Mouse (Mus musculus): ENCODE results near the gene Fancc. TPM values are rescaled to one million over a fixed set of nuclear protein-coding genes. Genes with fewer than 3 reads are reported as not detected.

The Fancc gene
- polyA plus RNA-seq, 1 experiment = 9.7 TPM

GRCm38 (mm10) chr13:63249741-63250431 lies 247.2 kb downstream of the Fancc start:
- Histone ChIP-seq H3K36me3 (ENCODE audit: control insufficient read depth, insufficient read depth, low read length) (no peaks in the 10 kb centered on the region), H3K27me3 (ENCODE audit: control insufficient read depth, insufficient read depth, low read length) (no peaks in the 10 kb centered on the region), H3K4me1 (ENCODE audit: control insufficient read depth, insufficient read depth, low read length) (no peaks in the 10 kb centered on the region), H3K27ac (ENCODE audit: control insufficient read depth, insufficient read depth, low read depth, low read length) (no peak overlapping the region), H3K4me3 (ENCODE audit: control insufficient read depth, low read depth, low read length) (no peak overlapping the region)
- no peak for TF ChIP-seq POLR2A (IDR thresholded peaks at IDR 0.05; ENCODE audit: control insufficient read depth, low read depth, low read length)
- no peak for TF ChIP-seq CTCF (IDR thresholded peaks at IDR 0.05; ENCODE audit: control insufficient read depth, insufficient read depth, insufficient replicate concordance, low read depth, low read length)

GRCm38 (mm10) chr13:63249171-63249570 lies 247.9 kb downstream of the Fancc start:
- no peak overlapping the region for H3K27ac ChIP-seq (ENCODE audit: control insufficient read depth, insufficient read depth, low read depth, low read length)
- no peak for TF ChIP-seq POLR2A (IDR thresholded peaks at IDR 0.05; ENCODE audit: control insufficient read depth, low read depth, low read length)
- TF ChIP-seq CTCF (IDR thresholded peaks at IDR 0.05; ENCODE audit: control insufficient read depth, insufficient read depth, insufficient replicate concordance, low read depth, low read length) = no peak
- H3K4me1 ChIP-seq (ENCODE audit: control insufficient read depth, insufficient read depth, low read length) = no peaks in the 10 kb centered on the region
- no peaks in the 10 kb centered on the region for H3K27me3 ChIP-seq (ENCODE audit: control insufficient read depth, insufficient read depth, low read length)
- no peaks in the 10 kb centered on the region for H3K36me3 ChIP-seq (ENCODE audit: control insufficient read depth, insufficient read depth, low read length)
- no peak overlapping the region for H3K4me3 ChIP-seq (ENCODE audit: control insufficient read depth, low read depth, low read length)

DNA sequence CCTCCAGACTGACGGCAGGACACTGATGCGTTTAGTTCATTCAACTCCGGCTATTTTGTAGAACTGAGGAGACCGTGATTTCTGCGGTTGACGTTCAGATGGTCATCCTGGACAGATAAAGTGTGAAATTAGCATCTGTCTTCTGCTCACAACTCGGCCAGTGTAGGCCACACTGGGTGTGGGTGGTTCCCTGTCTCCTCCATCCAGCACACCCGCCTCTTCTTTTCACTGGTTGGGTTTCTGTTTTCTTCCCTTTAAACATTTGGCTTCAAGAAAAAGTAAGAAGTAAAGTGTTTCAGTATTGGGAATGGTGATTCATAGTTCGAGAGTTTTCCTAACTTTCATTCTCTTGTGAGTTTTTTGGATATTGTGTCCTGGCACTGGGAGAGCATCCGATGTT lies 248.8 kb downstream of the Fancc start:
- Histone ChIP-seq H3K36me3 (ENCODE audit: control insufficient read depth, insufficient read depth, low read length) (no peaks in the 10 kb centered on the region), H3K4me1 (ENCODE audit: control insufficient read depth, insufficient read depth, low read length) (no peaks in the 10 kb centered on the region), H3K4me3 (ENCODE audit: control insufficient read depth, low read depth, low read length) (no peak overlapping the region), H3K27me3 (ENCODE audit: control insufficient read depth, insufficient read depth, low read length) (no peaks in the 10 kb centered on the region), H3K27ac (ENCODE audit: control insufficient read depth, insufficient read depth, low read depth, low read length) (no peak overlapping the region)
- TF ChIP-seq POLR2A (IDR thresholded peaks at IDR 0.05; ENCODE audit: control insufficient read depth, low read depth, low read length) = no peak
- TF ChIP-seq CTCF (IDR thresholded peaks at IDR 0.05; ENCODE audit: control insufficient read depth, insufficient read depth, insufficient replicate concordance, low read depth, low read length) = no peak

GRCm38 (mm10) chr13:63247631-63248030 lies 249.4 kb downstream of the Fancc start:
- no peaks in the 10 kb centered on the region for H3K4me1 ChIP-seq (ENCODE audit: control insufficient read depth, insufficient read depth, low read length)
- no peaks in the 10 kb centered on the region for H3K36me3 ChIP-seq (ENCODE audit: control insufficient read depth, insufficient read depth, low read length)
- H3K27ac ChIP-seq (ENCODE audit: control insufficient read depth, insufficient read depth, low read depth, low read length) = no peak overlapping the region
- TF ChIP-seq CTCF (IDR thresholded peaks at IDR 0.05; ENCODE audit: control insufficient read depth, insufficient read depth, insufficient replicate concordance, low read depth, low read length) (no peak), POLR2A (IDR thresholded peaks at IDR 0.05; ENCODE audit: control insufficient read depth, low read depth, low read length) (no peak)
- H3K27me3 ChIP-seq (ENCODE audit: control insufficient read depth, insufficient read depth, low read length) = no peaks in the 10 kb centered on the region
- no peak overlapping the region for H3K4me3 ChIP-seq (ENCODE audit: control insufficient read depth, low read depth, low read length)

GRCm38 (mm10) chr13:63247041-63247440 lies 250.0 kb downstream of the Fancc start:
- Histone ChIP-seq H3K4me3 (ENCODE audit: control insufficient read depth, low read depth, low read length) (no peak overlapping the region), H3K27ac (ENCODE audit: control insufficient read depth, insufficient read depth, low read depth, low read length) (no peak overlapping the region), H3K4me1 (ENCODE audit: control insufficient read depth, insufficient read depth, low read length) (no peaks in the 10 kb centered on the region; the same call in 1 of the 2 replicates), H3K27me3 (ENCODE audit: control insufficient read depth, insufficient read depth, low read length) (no peaks in the 10 kb centered on the region), H3K36me3 (ENCODE audit: control insufficient read depth, insufficient read depth, low read length) (no peaks in the 10 kb centered on the region)
- no peak for TF ChIP-seq CTCF (IDR thresholded peaks at IDR 0.05; ENCODE audit: control insufficient read depth, insufficient read depth, insufficient replicate concordance, low read depth, low read length)
- no peak for TF ChIP-seq POLR2A (IDR thresholded peaks at IDR 0.05; ENCODE audit: control insufficient read depth, low read depth, low read length)

- Histone ChIP-seq H3K27me3 (ENCODE audit: control insufficient read depth, insufficient read depth, low read length) (no peaks in the 10 kb centered on the region), H3K36me3 (ENCODE audit: control insufficient read depth, insufficient read depth, low read length) (no peaks in the 10 kb centered on the region), H3K27ac (ENCODE audit: control insufficient read depth, insufficient read depth, low read depth, low read length) (no peak overlapping the region), H3K4me3 (ENCODE audit: control insufficient read depth, low read depth, low read length) (no peak overlapping the region), H3K4me1 (ENCODE audit: control insufficient read depth, insufficient read depth, low read length) (no peaks in the 10 kb centered on the region; the same call in 1 of the 2 replicates)
- TF ChIP-seq POLR2A (IDR thresholded peaks at IDR 0.05; ENCODE audit: control insufficient read depth, low read depth, low read length) (no peak), CTCF (IDR thresholded peaks at IDR 0.05; ENCODE audit: control insufficient read depth, insufficient read depth, insufficient replicate concordance, low read depth, low read length) (no peak)
Observed at GRCm38 (mm10) chr13:63246332-63246940, 250.6 kb downstream of the Fancc start.

- Histone ChIP-seq H3K27me3 (ENCODE audit: control insufficient read depth, insufficient read depth, low read length) (no peaks in the 10 kb centered on the region), H3K4me1 (ENCODE audit: control insufficient read depth, insufficient read depth, low read length) (no peaks in the 10 kb centered on the region; the same call in 1 of the 2 replicates), H3K27ac (ENCODE audit: control insufficient read depth, insufficient read depth, low read depth, low read length) (no peak overlapping the region), H3K4me3 (ENCODE audit: control insufficient read depth, low read depth, low read length) (no peak overlapping the region), H3K36me3 (ENCODE audit: control insufficient read depth, insufficient read depth, low read length) (no peaks in the 10 kb centered on the region)
- TF ChIP-seq POLR2A (IDR thresholded peaks at IDR 0.05; ENCODE audit: control insufficient read depth, low read depth, low read length) (no peak), CTCF (IDR thresholded peaks at IDR 0.05; ENCODE audit: control insufficient read depth, insufficient read depth, insufficient replicate concordance, low read depth, low read length) (no peak)
Observed at GRCm38 (mm10) chr13:63245812-63246211, 251.3 kb downstream of the Fancc start.

All from testis, adult 2 months (tissue).